Comparison of ENCODE assay signal across 17 mouse cellular contexts in the genomic region with DNA sequence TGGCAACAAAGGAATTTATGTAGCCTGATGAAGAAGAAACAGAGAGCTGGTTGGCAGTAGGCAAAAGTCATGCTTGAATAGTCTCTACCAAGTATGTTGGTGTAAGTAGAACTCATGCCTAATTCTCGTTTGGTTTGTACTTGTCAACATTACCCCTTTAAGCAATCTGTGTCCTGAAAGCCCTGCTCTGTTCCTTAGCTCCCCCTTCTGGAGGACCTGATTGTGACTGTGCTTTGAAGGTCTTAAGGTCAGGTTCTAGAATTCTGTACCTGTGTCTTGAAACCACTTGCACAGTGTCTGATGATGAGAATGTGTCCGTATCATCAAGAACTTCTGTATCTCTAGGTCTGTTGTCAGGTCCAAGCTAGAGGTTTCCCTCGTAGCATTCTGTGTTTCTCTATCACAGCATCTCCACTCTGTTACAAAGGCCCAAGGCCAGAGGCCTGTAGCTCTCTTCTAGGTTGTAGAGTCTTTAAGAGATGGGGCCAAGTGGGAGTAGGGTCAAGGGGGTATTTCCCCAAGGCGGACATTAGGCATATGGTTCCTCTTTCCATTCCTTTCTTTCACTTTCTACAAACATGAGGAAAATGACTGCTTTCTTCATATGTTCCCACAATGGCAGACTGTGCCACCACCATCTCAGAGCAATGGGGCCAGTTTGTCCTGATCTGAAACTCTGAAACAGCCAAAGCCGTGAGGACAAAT.
DNase-seq lines count a peak whose midpoint lies in the region; ATAC-seq and TF ChIP-seq lines count a peak whose summit lies in the region.
"Had no signal": no experiment of that assay in that cellular context is flagged by ENCODE, and none has a peak within 500 bp of the region (broad histone marks: within the 10 kb centered on the region; RNA-seq: fewer than 3 reads in every experiment).

No protein-coding gene starts in this region.

- no peak overlapping the region for H3K27ac ChIP-seq in intestine, postnatal 0 days (ENCODE audit: low read depth, low read length)
- H3K27ac ChIP-seq in intestine, embryonic 16.5 days (ENCODE audit: low read length), result no peak overlapping the region
- H3K27ac ChIP-seq in midbrain, embryonic 16.5 days (ENCODE audit: low read length), result no peak overlapping the region
- H3K27ac ChIP-seq: embryonic facial prominence, embryonic 12.5 days; heart, embryonic 13.5 days; intestine, embryonic 15.5 days; kidney, postnatal 0 days had no signal

- intact Hi-C loops in left cerebral cortex, postnatal 36 days (cut with DNase I), result no loop called here

- no peaks in the 10 kb centered on the region for H3K36me3 ChIP-seq in intestine, postnatal 0 days (ENCODE audit: control insufficient read depth, insufficient read depth)
- no peaks in the 10 kb centered on the region for H3K36me3 ChIP-seq in intestine, embryonic 16.5 days (ENCODE audit: control insufficient read depth, insufficient read depth, low read length)
- no peaks in the 10 kb centered on the region for H3K36me3 ChIP-seq in midbrain, embryonic 16.5 days (ENCODE audit: control insufficient read depth, insufficient read depth, low read length)
- H3K36me3 ChIP-seq: embryonic facial prominence, embryonic 12.5 days; heart, embryonic 13.5 days; intestine, embryonic 15.5 days had no signal

- H3K4me2 ChIP-seq in intestine, postnatal 0 days (replicated peaks; ENCODE audit: low read depth), result no peak overlapping the region
- H3K4me2 ChIP-seq in intestine, embryonic 16.5 days (ENCODE audit: low read depth, low read length), result no peak overlapping the region
- no peak overlapping the region for H3K4me2 ChIP-seq in midbrain, embryonic 16.5 days (ENCODE audit: low read length)
- H3K4me2 ChIP-seq: embryonic facial prominence, embryonic 12.5 days; heart, embryonic 13.5 days; intestine, embryonic 15.5 days; midbrain, embryonic 11.5 days had no signal

- H3K9me3 ChIP-seq in intestine, postnatal 0 days (ENCODE audit: control insufficient read depth), result no peaks in the 10 kb centered on the region
- no peaks in the 10 kb centered on the region for H3K9me3 ChIP-seq in intestine, embryonic 16.5 days (ENCODE audit: control insufficient read depth, low read length)
- no peaks in the 10 kb centered on the region for H3K9me3 ChIP-seq in midbrain, embryonic 16.5 days (replicated peaks; ENCODE audit: control insufficient read depth, low read length, poor library complexity, severe bottlenecking)
- H3K9me3 ChIP-seq: embryonic facial prominence, embryonic 12.5 days; heart, embryonic 13.5 days; intestine, embryonic 15.5 days had no signal

- H3K9ac ChIP-seq in intestine, postnatal 0 days (ENCODE audit: low read depth, low read length), result no peak overlapping the region
- no peak overlapping the region for H3K9ac ChIP-seq in intestine, embryonic 16.5 days (ENCODE audit: low read depth, low read length)
- H3K9ac ChIP-seq in midbrain, embryonic 16.5 days (ENCODE audit: low read depth, low read length), result no peak overlapping the region
- H3K9ac ChIP-seq: embryonic facial prominence, embryonic 12.5 days; heart, embryonic 13.5 days; intestine, embryonic 15.5 days had no signal

- TF ChIP-seq CTCF in intestine, postnatal 0 days (IDR thresholded peaks at IDR 0.05; ENCODE audit: low read depth), result peak; percentile 40

- H3K4me3 ChIP-seq in intestine, postnatal 0 days (ENCODE audit: low read depth, low read length), result no peak overlapping the region
- H3K4me3 ChIP-seq in intestine, embryonic 16.5 days (ENCODE audit: low read length), result no peak overlapping the region
- H3K4me3 ChIP-seq in midbrain, embryonic 16.5 days (ENCODE audit: low read depth, low read length), result no peak overlapping the region
- H3K4me3 ChIP-seq: embryonic facial prominence, embryonic 12.5 days; heart, embryonic 13.5 days; intestine, embryonic 15.5 days had no signal

- WGBS in intestine, postnatal 0 days, result 84% methylated on average over 5 of the region's 5 CpGs
- WGBS in intestine, embryonic 16.5 days, result 80% methylated on average over 5 of the region's 5 CpGs
- 87% methylated on average over 5 of the region's 5 CpGs for WGBS in midbrain, embryonic 16.5 days

- no peaks in the 10 kb centered on the region for H3K27me3 ChIP-seq in intestine, postnatal 0 days (replicated peaks; ENCODE audit: control insufficient read depth, insufficient read depth, low read length)
- no peaks in the 10 kb centered on the region for H3K27me3 ChIP-seq in intestine, embryonic 16.5 days (replicated peaks; ENCODE audit: control insufficient read depth, insufficient read depth, low read length)
- no peaks in the 10 kb centered on the region for H3K27me3 ChIP-seq in midbrain, embryonic 16.5 days (ENCODE audit: control insufficient read depth, insufficient read depth, low read depth, low read length)
- H3K27me3 ChIP-seq: embryonic facial prominence, embryonic 12.5 days; heart, embryonic 13.5 days; intestine, embryonic 15.5 days; Patski had no signal

- DNase-seq in B cell, adult 2 months, result peak; percentile 55 to 58
- peak; percentile 51 for DNase-seq in T-cell, adult 2 months (ENCODE audit: low spot score)
- no peak for DNase-seq in urinary bladder, postnatal 10 days (ENCODE audit: low spot score)
- no peak for DNase-seq in left cerebral cortex, postnatal 36 days (ENCODE audit: low spot score in 2 of 2)
- DNase-seq: cerebellum, adult 11 months; cerebellum, postnatal 25 days; gastrocnemius, postnatal 25 days had no signal

- no peak for ATAC-seq in intestine, postnatal 0 days
- ATAC-seq in intestine, embryonic 16.5 days, result no peak
- ATAC-seq in megakaryocyte-erythroid progenitor cell, adult 5-6 weeks (replicated peaks; ENCODE audit: low FRiP score, low TSS enrichment, poor library complexity, severe bottlenecking), result 0 out of 2 replicates have a peak, but pooled peaks have one; percentile 48
- ATAC-seq in midbrain, embryonic 16.5 days, result no peak
- ATAC-seq: intestine, embryonic 15.5 days; Patski had no signal

- H3K4me1 ChIP-seq in intestine, postnatal 0 days (replicated peaks; ENCODE audit: control insufficient read depth, insufficient read depth, low read length), result no peaks in the 10 kb centered on the region
- H3K4me1 ChIP-seq in intestine, embryonic 16.5 days (ENCODE audit: control insufficient read depth, insufficient read depth, low read length), result no peaks in the 10 kb centered on the region
- H3K4me1 ChIP-seq in midbrain, embryonic 16.5 days (ENCODE audit: control insufficient read depth, insufficient read depth, low read length), result no peaks in the 10 kb centered on the region
- H3K4me1 ChIP-seq: embryonic facial prominence, embryonic 12.5 days; heart, embryonic 13.5 days; intestine, embryonic 15.5 days had no signal

Comparison
In these comparisons a context has a peak if more than half of its experiments do, and no peak if none do; other contexts are left out.
1. DNase-seq: peak in B cell, adult 2 months (2 of 2) and T-cell, adult 2 months (single experiment); none in urinary bladder, postnatal 10 days (single experiment) and left cerebral cortex, postnatal 36 days (0 of 2).